28 mouse cellular contexts compared by ENCODE assay signal in the genomic region with DNA sequence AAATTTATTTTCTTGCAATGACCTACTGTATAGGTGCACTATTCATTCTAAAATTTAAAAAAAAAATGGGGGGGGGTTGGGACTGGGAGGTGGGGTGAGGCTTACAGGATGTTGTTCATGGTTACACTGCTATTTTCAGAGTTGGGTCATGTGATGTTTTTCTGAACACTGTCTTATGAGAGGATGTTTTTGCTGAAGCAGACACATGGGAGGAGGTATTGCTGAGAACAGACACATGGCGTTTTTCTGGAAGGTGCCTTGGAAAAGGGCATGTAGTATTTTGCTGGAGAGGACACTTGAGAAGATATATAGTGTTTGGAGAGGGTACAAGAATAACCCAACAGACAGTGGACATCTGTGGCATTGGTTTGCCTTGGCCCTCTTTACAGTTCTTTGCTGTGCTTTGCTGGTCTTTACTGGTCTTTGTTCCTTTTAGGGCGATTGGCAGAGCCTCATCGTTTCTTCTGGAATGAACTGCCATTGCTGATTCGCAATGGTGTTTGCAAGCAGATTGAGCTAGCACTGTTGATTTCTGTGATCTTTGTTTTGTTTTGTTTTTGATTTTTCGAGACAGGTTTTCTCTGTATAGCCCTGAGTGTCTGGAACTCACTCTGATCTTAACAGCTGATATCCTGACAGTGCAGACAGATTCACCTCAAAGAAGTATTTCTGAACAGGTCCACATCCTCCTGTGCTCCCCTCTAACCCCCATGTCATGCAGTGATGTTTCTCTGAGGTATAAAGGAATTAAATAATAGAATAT. TPM values are rescaled to one million over a fixed set of nuclear protein-coding genes. Genes with fewer than 3 reads are reported as not detected.
DNase-seq lines count a peak whose midpoint lies in the region; TF ChIP-seq lines count a peak whose summit lies in the region.
"Had no signal": no experiment of that assay in that cellular context is flagged by ENCODE, and none has a peak within 500 bp of the region (broad histone marks: within the 10 kb centered on the region; RNA-seq: fewer than 3 reads in every experiment).

No protein-coding gene starts in this region.

- H3K27me3 ChIP-seq in thymus, adult 2 months (ENCODE audit: control insufficient read depth, insufficient read depth, low read length) = no peaks in the 10 kb centered on the region
- H3K27me3 ChIP-seq in CH12.LX (replicated peaks) = no peaks in the 10 kb centered on the region
- H3K27me3 ChIP-seq in splenic B cell, adult 2 months (ENCODE audit: control insufficient read depth, insufficient read depth, low read length, poor library complexity, severe bottlenecking) = no peaks in the 10 kb centered on the region
- H3K27me3 ChIP-seq: heart, embryonic 13.5 days; hindbrain, embryonic 13.5 days; intestine, embryonic 15.5 days; megakaryocyte, embryonic 14.5 days; midbrain, embryonic 13.5 days; neural tube, embryonic 12.5 days; Patski had no signal

- TF ChIP-seq POLR2A in thymus, adult 2 months (IDR thresholded peaks at IDR 0.05; ENCODE audit: control insufficient read depth, extremely low read depth, insufficient read depth, low read length, poor library complexity) = no peak
- no peak for TF ChIP-seq POLR2A in CH12.LX (IDR thresholded peaks at IDR 0.05; ENCODE audit: low read depth, low read length)

- H3K4me1 ChIP-seq in thymus, adult 2 months (replicated peaks; ENCODE audit: control insufficient read depth, insufficient read depth, low read length) = peaks cover 12% of the 10 kb centered on the region
- H3K4me1 ChIP-seq in CH12.LX (ENCODE audit: control insufficient read depth in 1 of 2, insufficient read depth in 2 of 2) = peaks cover 26 to 59% of the 10 kb centered on the region in 2 experiments
- H3K4me1 ChIP-seq: heart, embryonic 13.5 days; hindbrain, embryonic 13.5 days; intestine, embryonic 15.5 days; limb, embryonic 10.5 days; megakaryocyte, embryonic 14.5 days; midbrain, embryonic 13.5 days; neural tube, embryonic 12.5 days had no signal

- H3K4me2 ChIP-seq in CH12.LX (ENCODE audit: insufficient read depth, low read depth, poor library complexity, severe bottlenecking) = no peak overlapping the region
- H3K4me2 ChIP-seq: heart, embryonic 13.5 days; hindbrain, embryonic 13.5 days; intestine, embryonic 15.5 days; midbrain, embryonic 13.5 days; neural tube, embryonic 12.5 days had no signal

- dilution Hi-C loops in CH12.LX (cut with MboI; ENCODE audit: extremely low pct_ligation_motif_present, extremely low pct_unique_long_range_greater_than_20kb, low sequenced_read_pairs) = no loop called here

- in situ Hi-C loops in CH12.LX (cut with MboI; ENCODE audit: low pct_ligation_motif_present, low pct_unique_long_range_greater_than_20kb, low sequenced_read_pairs) = no loop called here

- H3K79me2 ChIP-seq in CH12.LX (replicated peaks; ENCODE audit: control insufficient read depth, extremely low read depth, insufficient read depth, poor library complexity, severe bottlenecking) = no peaks in the 10 kb centered on the region

- no peak for TF ChIP-seq CTCF in thymus, adult 2 months (IDR thresholded peaks at IDR 0.05; ENCODE audit: borderline replicate concordance, control insufficient read depth, extremely low read depth, insufficient read depth, low read length, poor library complexity)
- no peak for TF ChIP-seq CTCF in CH12.LX (conservative IDR thresholded peaks at IDR 0.05 in 1 of 2, IDR thresholded peaks at IDR 0.05 in 1 of 2; ENCODE audit: low read depth in 2 of 2, low read length in 2 of 2)

- H3K36me3 ChIP-seq in thymus, adult 2 months (ENCODE audit: control insufficient read depth, insufficient read depth, low read length) = no peaks in the 10 kb centered on the region
- H3K36me3 ChIP-seq in CH12.LX (replicated peaks in 1 of 2; ENCODE audit: control insufficient read depth in 1 of 2, insufficient read depth in 1 of 2, low read length in 1 of 2) = no peaks in the 10 kb centered on the region
- H3K36me3 ChIP-seq in splenic B cell, adult 2 months (ENCODE audit: control insufficient read depth, insufficient read depth, low read length, poor library complexity, severe bottlenecking) = no peaks in the 10 kb centered on the region
- H3K36me3 ChIP-seq: G1E; heart, embryonic 13.5 days; hindbrain, embryonic 13.5 days; intestine, embryonic 15.5 days; limb, embryonic 10.5 days; midbrain, embryonic 13.5 days; neural tube, embryonic 12.5 days had no signal

- no peaks in the 10 kb centered on the region for H3K9me3 ChIP-seq in CH12.LX (replicated peaks; ENCODE audit: low read length)
- H3K9me3 ChIP-seq: G1E; hindbrain, embryonic 13.5 days; intestine, embryonic 15.5 days; limb, embryonic 10.5 days; megakaryocyte, embryonic 14.5 days; midbrain, embryonic 13.5 days; neural tube, embryonic 12.5 days had no signal

- peak overlapping the region; percentile 34; the same call in 1 of the 2 replicates for H3K27ac ChIP-seq in thymus, adult 2 months (ENCODE audit: control insufficient read depth, insufficient read depth, low read length)
- H3K27ac ChIP-seq in CH12.LX (ENCODE audit: insufficient read depth, low read depth) = no peak overlapping the region
- H3K27ac ChIP-seq: heart, embryonic 13.5 days; hindbrain, embryonic 13.5 days; intestine, embryonic 15.5 days; limb, embryonic 10.5 days; midbrain, embryonic 13.5 days; neural tube, embryonic 12.5 days had no signal

- no peak overlapping the region for H3K4me3 ChIP-seq in thymus, adult 2 months (ENCODE audit: control insufficient read depth, insufficient read depth, low read length)
- no peak overlapping the region for H3K4me3 ChIP-seq in CH12.LX (replicated peaks in 1 of 3; ENCODE audit: low read depth in 2 of 3, low read length in 2 of 3, poor library complexity in 1 of 3)
- H3K4me3 ChIP-seq: heart, embryonic 13.5 days; hindbrain, embryonic 13.5 days; intestine, embryonic 15.5 days; limb, embryonic 10.5 days; megakaryocyte, embryonic 14.5 days; midbrain, embryonic 13.5 days; neural tube, embryonic 12.5 days had no signal

- DNase-seq in thymus, adult 2 months = peak; percentile 3
- no peak for DNase-seq in thymus, postnatal 4 days
- no peak for DNase-seq in CH12.LX (ENCODE audit: extremely low read depth)
- DNase-seq in induced T-regulatory cell, adult 2 months (ENCODE audit: low read depth) = peak; percentile 80
- peak; percentile 83 for DNase-seq in splenic B cell, adult 2 months (ENCODE audit: low read depth, low spot score)
- DNase-seq in adrenal gland, adult 2 months = no peak
- DNase-seq in lung, postnatal 4 days = no peak
- DNase-seq: adrenal gland, postnatal 10 days; cerebellum, adult 8-10 months; gastrocnemius, postnatal 10 days; heart, adult 11 months; heart, postnatal 36 days; kidney, adult 8-10 months; kidney, postnatal 10 days; liver; lung, postnatal 10 days had no signal

- no peak for TF ChIP-seq RAD21 in CH12.LX (IDR thresholded peaks at IDR 0.05; ENCODE audit: low read depth, low read length)

- H3K9ac ChIP-seq in CH12.LX (ENCODE audit: insufficient read depth, low read depth) = no peak overlapping the region
- H3K9ac ChIP-seq: heart, embryonic 13.5 days; hindbrain, embryonic 13.5 days; intestine, embryonic 15.5 days; midbrain, embryonic 13.5 days; neural tube, embryonic 12.5 days had no signal

- no peak for TF ChIP-seq EP300 in CH12.LX (IDR thresholded peaks at IDR 0.05; ENCODE audit: low read length)

- WGBS in thymus, adult 2 months = 69% methylated on average over 5 of the region's 5 CpGs

TF ChIP-seq in CH12.LX, 34 proteins besides CTCF, POLR2A, EP300 and RAD21:
- TF ChIP-seq MEF2A (IDR thresholded peaks at IDR 0.05; ENCODE audit: borderline replicate concordance, low read depth, low read length) (no peak), ZNF384 (IDR thresholded peaks at IDR 0.05; ENCODE audit: low read depth, low read length) (peak; percentile 54; the same call in 1 of the 2 replicates)

RNA-seq across cellular contexts. Expression of a gene that starts 3.9 kb away (rescaled TPM):
- polyA plus RNA-seq in thymus, adult 2 months (2012; rRNA removed) = 1.6 and 2.8 TPM in 2 replicates
- total RNA-seq in CH12.LX (2012; rRNA removed) = 4.4 and 4.5 TPM in 2 replicates
- 6.5 and 7.0 TPM in 2 replicates for total RNA-seq in CH12.LX (2014; rRNA removed)
- 7.8 and 8.9 TPM in 2 replicates for polyA plus RNA-seq in CH12.LX (2012; ENCODE audit: insufficient read length, low read depth)
- 1 to 10 TPM; 3.5 to 3.8 TPM for total RNA-seq in adrenal gland, adult 2 months (2021)
- 0.22 and 0.47 TPM in 2 replicates for polyA plus RNA-seq in adrenal gland, adult 2 months (2012; rRNA removed)
- polyA plus RNA-seq: forebrain, embryonic 14.5 days; G1E; limb, embryonic 10.5 days; midbrain, embryonic 13.5 days had no signal

RNA-seq across cellular contexts. Expression of a gene that starts 23.4 kb away (rescaled TPM):
- polyA plus RNA-seq in thymus, adult 2 months (2012; rRNA removed) = 15.2 and 26.9 TPM in 2 replicates
- total RNA-seq in CH12.LX (2012; rRNA removed) = 11.3 and 14.6 TPM in 2 replicates
- total RNA-seq in CH12.LX (2014; rRNA removed) = 18.3 and 20.5 TPM in 2 replicates
- 33.4 and 36.6 TPM in 2 replicates for polyA plus RNA-seq in CH12.LX (2012; ENCODE audit: insufficient read length, low read depth)
- 10 to 100 TPM in 1 of 2 experiments, 1 to 10 TPM in 1; 9.1 to 12.5 TPM for total RNA-seq in adrenal gland, adult 2 months (2021)
- polyA plus RNA-seq in adrenal gland, adult 2 months (2012; rRNA removed) = 1.4 and 1.7 TPM in 2 replicates
- polyA plus RNA-seq: G1E had no signal

RNA-seq across cellular contexts. Expression of a gene that starts 37.5 kb away (rescaled TPM):
- polyA plus RNA-seq in thymus, adult 2 months (2012; rRNA removed) = 6.4 and 10.6 TPM in 2 replicates
- total RNA-seq in CH12.LX (2012; rRNA removed) = not detected in 2 replicates
- 0.22 TPM in 1 of 2 replicates, not detected in the other for total RNA-seq in CH12.LX (2014; rRNA removed)
- polyA plus RNA-seq in CH12.LX (2012; ENCODE audit: insufficient read length, low read depth) = not detected in 2 replicates
- under 1 TPM; 0.38 to 0.46 TPM for total RNA-seq in adrenal gland, adult 2 months (2021)
- 0.54 and 1.7 TPM in 2 replicates for polyA plus RNA-seq in adrenal gland, adult 2 months (2012; rRNA removed)
- total RNA-seq: layer of hippocampus, postnatal 14 days had no signal
- polyA plus RNA-seq: embryonic facial prominence, embryonic 14.5 days; forebrain, embryonic 14.5 days; heart, embryonic 13.5 days; hindbrain, embryonic 13.5 days; intestine, embryonic 15.5 days; limb, embryonic 10.5 days; midbrain, embryonic 13.5 days; neural tube, embryonic 12.5 days had no signal

RNA-seq across cellular contexts. Expression of a gene that starts 47.6 kb away (rescaled TPM):
- 11.3 and 17.7 TPM in 2 replicates for polyA plus RNA-seq in thymus, adult 2 months (2012; rRNA removed)
- total RNA-seq in CH12.LX (2012; rRNA removed) (3.8 and 4.5 TPM in 2 replicates), CH12.LX (2014; rRNA removed) (13.4 and 13.8 TPM in 2 replicates)
- polyA plus RNA-seq in CH12.LX (2012; ENCODE audit: insufficient read length, low read depth) = 7.0 and 7.5 TPM in 2 replicates
- 1 to 10 TPM; 6.5 to 6.8 TPM for total RNA-seq in adrenal gland, adult 2 months (2021)
- 4.0 and 4.6 TPM in 2 replicates for polyA plus RNA-seq in adrenal gland, adult 2 months (2012; rRNA removed)

Comparison
In these comparisons a context has a peak if more than half of its experiments do, and no peak if none do; other contexts are left out.
1. DNase-seq: peak in thymus, adult 2 months (single experiment), induced T-regulatory cell, adult 2 months (single experiment) and splenic B cell, adult 2 months (single experiment); none in thymus, postnatal 4 days (single experiment), CH12.LX (single experiment), adrenal gland, adult 2 months (single experiment) and lung, postnatal 4 days (0 of 2).